Mouse (Mus musculus): ENCODE data around the gene Lrrc20. TPM values are rescaled to one million over a fixed set of nuclear protein-coding genes. Genes with fewer than 3 reads are reported as not detected.

The Lrrc20 gene
- total RNA-seq, 4 experiments from 2014 or later: 18.8 to 22.2 (median 20.4) TPM

- no peak for DNase-seq (ENCODE audit: low spot score in 2 of 2)
Measured at GRCm38 (mm10) chr10:61627195-61627937, 151.8 kb downstream of the Lrrc20 start.

DNA sequence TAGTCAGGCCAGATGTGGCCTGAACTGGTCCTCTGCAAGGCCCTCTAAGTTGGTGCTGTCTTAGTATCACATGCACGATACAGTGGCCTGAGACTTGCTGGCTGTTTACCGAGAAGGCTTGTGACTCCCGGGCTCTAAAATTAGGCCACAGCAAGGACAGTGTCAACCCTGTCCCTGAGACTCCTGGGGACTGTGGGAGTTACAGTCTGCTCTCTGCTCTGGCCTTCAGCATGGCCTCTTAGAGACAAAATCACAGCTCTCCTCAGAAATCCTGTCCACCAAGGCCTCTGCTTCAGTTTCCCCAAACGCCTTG is 152.3 kb downstream of the Lrrc20 start:
- DNase-seq (ENCODE audit: low spot score in 2 of 2): no peak

Other genes starting within 250 kb of the Lrrc20 start
- under 1 TPM; 0.09 to 0.27 (median 0.18) TPM for gene Adamts14, start 202.4 kb upstream of the Lrrc20 start, total RNA-seq (2022)
- gene Prf1, start 178.0 kb upstream of the Lrrc20 start, total RNA-seq (2022): not detected
- 10 to 100 TPM; 10.6 to 15.2 (median 13.0) TPM for gene Pald1, start 92.3 kb upstream of the Lrrc20 start, total RNA-seq (2022)
- under 1 TPM; 0.21 to 0.30 (median 0.22) TPM for gene Nodal, start 57.8 kb upstream of the Lrrc20 start, total RNA-seq (2022)
- 10 to 100 TPM; 42.8 to 45.8 (median 44.4) TPM for gene Eif4ebp2, start 23.1 kb upstream of the Lrrc20 start, total RNA-seq (2022)
- 1 to 10 TPM; 1.9 to 3.2 (median 2.9) TPM for gene Npffr1, start 119.7 kb downstream of the Lrrc20 start, total RNA-seq (2022)
- gene Ppa1, start 172.8 kb downstream of the Lrrc20 start, total RNA-seq (2022): 100 to 1,000 TPM; 101 to 116 (median 111) TPM
- gene Sar1a, start 204.5 kb downstream of the Lrrc20 start, total RNA-seq (2022): 100 to 1,000 TPM; 117 to 135 (median 124) TPM
- gene Tysnd1, start 219.7 kb downstream of the Lrrc20 start, total RNA-seq (2022): 10 to 100 TPM; 18.4 to 23.4 (median 20.7) TPM
- 10 to 100 TPM in 2 of 4 experiments, 1 to 10 TPM in 2; 9.6 to 10.8 (median 10.2) TPM for gene Aifm2, start 239.5 kb downstream of the Lrrc20 start, total RNA-seq (2022)

All from left cerebral cortex, adult 8-10 months (tissue).